Mouse (Mus musculus) layer of hippocampus, postnatal 36 days (tissue): ENCODE results near the gene Olfr1224-ps1. TPM values are rescaled to one million over a fixed set of nuclear protein-coding genes. Genes with fewer than 3 reads are reported as not detected.
"Not testable (repeated sequence)": the region's sequence is repeated elsewhere in the genome, so short reads cannot be mapped to it uniquely, and the experiment has no call there.

Experiments used
- DNase-seq, 2 experiments: peaks; one replicate each; pipeline ENCODE4 v3.0.0; 2022
- total RNA-seq, 2 experiments: library from RNA; stranded (reverse); gene quantifications; 2 replicates each; pipeline ENCODE4 v1.2.3; 2021

Olfr1224-ps1 gene
- total RNA-seq: not detected

DNA sequence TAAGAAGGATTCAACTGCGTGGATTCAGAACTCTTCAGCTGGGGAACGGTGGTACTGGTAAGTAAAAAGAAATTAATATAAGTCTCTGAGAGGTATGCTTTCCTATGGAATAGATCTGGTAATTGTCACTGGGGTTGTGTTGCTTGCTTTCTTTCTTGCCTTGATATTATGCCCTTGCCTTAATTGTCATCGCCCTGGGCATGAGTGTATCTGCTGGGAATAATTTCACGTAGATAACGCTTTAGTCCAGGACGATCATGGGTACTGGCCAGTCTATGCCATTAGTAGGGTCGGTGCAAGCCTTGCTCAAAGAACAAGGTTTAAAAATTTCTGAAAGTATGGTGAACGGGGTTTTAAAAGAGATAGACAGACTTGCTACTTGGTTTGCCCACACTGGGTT lies at the start of gene Olfr1224-ps1:
Gene Olfr1224-ps1, minus strand, starts transcription at position 101 of the 400 bp plus-strand sequence.
- DNase-seq: not testable (repeated sequence)

DNA sequence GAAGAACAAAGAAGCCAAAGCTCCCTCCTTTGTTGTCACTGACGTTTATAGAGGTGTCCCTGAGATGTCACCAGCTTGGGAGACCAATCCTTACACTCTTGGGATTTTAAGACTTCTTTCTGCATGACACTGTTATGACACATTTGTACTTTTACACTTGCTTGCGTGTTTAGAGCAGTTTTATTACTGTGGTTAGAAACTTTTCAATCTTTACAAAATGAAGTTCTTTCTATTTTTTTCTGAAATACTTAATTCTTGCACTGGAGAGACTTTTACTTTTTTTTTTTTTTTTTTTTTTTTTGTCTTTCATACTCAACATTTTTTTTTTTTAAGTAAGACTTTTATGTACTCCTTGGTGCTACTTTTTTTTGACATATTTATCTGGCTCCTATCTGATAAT lies 36.1 kb upstream of the Olfr1224-ps1 start, which contains the start of gene Olfr1226:
Gene Olfr1226, minus strand, starts transcription at position 101 of the 400 bp plus-strand sequence.
- DNase-seq: no peak

- DNase-seq: no peak
These were observed 32.6 kb upstream of the Olfr1224-ps1 start for GRCm38 (mm10) chr2:89196325-89196982.

DNA sequence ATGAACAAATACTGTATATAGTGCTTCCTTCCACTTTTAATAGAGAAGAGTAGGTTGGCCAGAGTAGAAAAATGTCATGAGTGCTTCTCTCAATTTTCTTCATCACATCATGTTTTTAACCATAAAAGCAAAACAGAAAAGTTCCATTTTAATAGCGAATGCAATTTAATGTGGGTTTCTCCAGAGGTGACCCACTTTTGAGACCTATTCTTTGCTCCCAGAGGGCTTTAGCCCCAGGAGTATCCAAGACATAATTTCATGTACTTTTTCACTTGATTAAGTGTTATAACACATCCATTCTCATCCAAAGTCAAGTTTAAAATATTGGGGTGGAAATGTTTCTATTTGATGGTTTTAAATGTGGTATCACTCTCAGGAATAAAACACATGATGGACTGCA lies 10.7 kb upstream of the Olfr1224-ps1 start, which contains the start of gene Olfr1225:
Gene Olfr1225, minus strand, starts transcription at position 101 of the 400 bp plus-strand sequence.
- DNase-seq: no peak

DNA sequence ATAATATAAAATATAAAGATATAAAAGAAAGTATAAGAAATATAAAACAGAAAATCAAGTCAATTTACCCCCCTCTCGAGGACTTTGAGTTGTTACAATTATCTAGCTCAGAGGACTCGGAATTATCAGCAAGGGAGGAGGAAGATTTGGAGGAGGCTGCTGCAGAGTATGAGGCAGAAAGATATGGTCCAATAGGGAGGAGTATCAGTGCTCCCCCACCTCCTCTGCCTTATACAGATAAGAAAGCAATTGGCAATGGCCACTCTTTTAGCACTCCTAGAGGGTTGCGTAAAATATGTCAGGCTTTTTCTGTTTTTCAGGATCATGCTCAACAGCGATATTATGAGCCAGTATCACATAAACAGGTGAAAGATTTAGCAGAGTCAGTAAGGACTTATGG lies 820 bp upstream of the Olfr1224-ps1 start:
- not testable (repeated sequence) for DNase-seq

GRCm38 (mm10) chr2:89151460-89151859 lies 12.4 kb downstream of the Olfr1224-ps1 start, which contains the start of gene Olfr1223:
Gene Olfr1223, minus strand, starts transcription at chr2:89151560.
- DNase-seq: no peak

DNA sequence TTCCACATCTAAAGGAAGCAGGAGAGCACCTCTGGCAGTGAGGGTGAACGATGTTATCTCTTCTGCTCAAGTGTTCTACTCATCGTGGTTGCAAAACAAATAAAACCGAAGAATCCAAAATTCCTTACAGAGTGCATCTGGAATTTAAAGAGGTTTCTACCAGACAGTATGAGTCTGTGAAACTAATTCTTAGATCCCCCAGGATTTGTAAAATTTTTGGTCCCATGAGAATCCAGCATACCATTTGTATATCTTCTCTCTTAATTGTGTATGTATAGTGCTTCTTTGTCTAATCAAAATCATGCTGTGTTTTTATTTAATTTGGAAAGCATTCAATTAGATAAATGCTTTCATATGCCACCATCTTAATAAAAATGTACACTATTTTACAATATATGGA lies 30.9 kb downstream of the Olfr1224-ps1 start, which contains the start of gene Olfr1222:
Gene Olfr1222, minus strand, starts transcription at position 101 of the 400 bp plus-strand sequence.
- no peak for DNase-seq

- no peak for DNase-seq
These were observed 46.7 kb downstream of the Olfr1224-ps1 start, which contains the start of gene Olfr1221 for GRCm38 (mm10) chr2:89117183-89117582. Gene Olfr1221, minus strand, starts transcription at chr2:89117283.

DNA sequence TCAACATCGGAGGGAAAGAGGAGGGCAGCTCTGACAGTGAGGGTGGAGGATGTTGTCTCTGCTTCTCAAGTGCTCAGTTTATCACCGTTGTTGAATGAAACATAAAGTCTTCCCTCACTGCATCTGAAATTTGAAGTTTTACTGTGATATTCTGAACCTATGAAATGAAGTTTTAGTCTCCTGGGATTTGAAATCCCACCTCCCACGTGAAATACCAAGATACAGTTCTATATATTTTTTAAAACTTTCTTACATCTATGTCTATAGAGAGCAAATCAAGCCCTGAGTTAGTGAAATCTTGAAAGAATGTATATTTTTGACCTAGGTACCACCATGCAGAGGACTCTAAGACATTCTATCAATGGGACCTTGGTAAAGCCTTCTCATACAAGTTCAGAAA lies 57.2 kb downstream of the Olfr1224-ps1 start, which contains the start of gene Olfr1220:
Gene Olfr1220, minus strand, starts transcription at position 101 of the 400 bp plus-strand sequence.
- DNase-seq: no peak

GRCm38 (mm10) chr2:89105651-89106050 lies 58.2 kb downstream of the Olfr1224-ps1 start:
- DNase-seq: no peak

Other genes with a start within 250 kb of the Olfr1224-ps1 start
- gene Olfr1209, start 248.9 kb downstream of the Olfr1224-ps1 start, total RNA-seq: not detected
- not detected for gene Olfr1211, start 226.0 kb downstream of the Olfr1224-ps1 start, total RNA-seq
- gene Olfr1212, start 210.1 kb downstream of the Olfr1224-ps1 start, total RNA-seq: not detected
- not detected for gene Gm13762, start 183.8 kb downstream of the Olfr1224-ps1 start, total RNA-seq
- not detected for gene Olfr1214, start 171.4 kb downstream of the Olfr1224-ps1 start, total RNA-seq
- gene Olfr1215, start 157.1 kb downstream of the Olfr1224-ps1 start, total RNA-seq: not detected
- not detected for gene Olfr1216, start 145.8 kb downstream of the Olfr1224-ps1 start, total RNA-seq
- gene Olfr1217, start 132.0 kb downstream of the Olfr1224-ps1 start, total RNA-seq: not detected
- not detected for gene Olfr1218, start 102.9 kb downstream of the Olfr1224-ps1 start, total RNA-seq
- not detected for gene Olfr1219, start 80.6 kb downstream of the Olfr1224-ps1 start, total RNA-seq
- gene Olfr1220, start 57.3 kb downstream of the Olfr1224-ps1 start, total RNA-seq: not detected
- gene Olfr1221, start 46.8 kb downstream of the Olfr1224-ps1 start, total RNA-seq: not detected
- not detected for gene Olfr1222, start 31.0 kb downstream of the Olfr1224-ps1 start, total RNA-seq
- gene Olfr1223, start 12.5 kb downstream of the Olfr1224-ps1 start, total RNA-seq: not detected
- gene Olfr1225, start 10.6 kb upstream of the Olfr1224-ps1 start, total RNA-seq: not detected
- gene Olfr1226, start 36.0 kb upstream of the Olfr1224-ps1 start, total RNA-seq: not detected
- gene Olfr1228, start 90.0 kb upstream of the Olfr1224-ps1 start, total RNA-seq: not detected
- gene Olfr1229, start 123.9 kb upstream of the Olfr1224-ps1 start, total RNA-seq: not detected
- not detected for gene Olfr1230, start 133.2 kb upstream of the Olfr1224-ps1 start, total RNA-seq
- not detected for gene Olfr1231, start 143.0 kb upstream of the Olfr1224-ps1 start, total RNA-seq
- gene Olfr1232, start 165.6 kb upstream of the Olfr1224-ps1 start, total RNA-seq: not detected
- not detected for gene Olfr1233, start 178.3 kb upstream of the Olfr1224-ps1 start, total RNA-seq
- gene Olfr1234, start 200.8 kb upstream of the Olfr1224-ps1 start, total RNA-seq: not detected
- gene Olfr1238, start 245.6 kb upstream of the Olfr1224-ps1 start, total RNA-seq: not detected